Mouse (Mus musculus): ENCODE measurements around the gene Higd1c. TPM values are rescaled to one million over a fixed set of nuclear protein-coding genes. Genes with fewer than 3 reads are reported as not detected.
"Not testable (repeated sequence)": the region's sequence is repeated elsewhere in the genome, so short reads cannot be mapped to it uniquely, and the experiment has no call there.

Gene Higd1c
- polyA plus RNA-seq, 1 experiment from 2014 or later: not detected

DNA sequence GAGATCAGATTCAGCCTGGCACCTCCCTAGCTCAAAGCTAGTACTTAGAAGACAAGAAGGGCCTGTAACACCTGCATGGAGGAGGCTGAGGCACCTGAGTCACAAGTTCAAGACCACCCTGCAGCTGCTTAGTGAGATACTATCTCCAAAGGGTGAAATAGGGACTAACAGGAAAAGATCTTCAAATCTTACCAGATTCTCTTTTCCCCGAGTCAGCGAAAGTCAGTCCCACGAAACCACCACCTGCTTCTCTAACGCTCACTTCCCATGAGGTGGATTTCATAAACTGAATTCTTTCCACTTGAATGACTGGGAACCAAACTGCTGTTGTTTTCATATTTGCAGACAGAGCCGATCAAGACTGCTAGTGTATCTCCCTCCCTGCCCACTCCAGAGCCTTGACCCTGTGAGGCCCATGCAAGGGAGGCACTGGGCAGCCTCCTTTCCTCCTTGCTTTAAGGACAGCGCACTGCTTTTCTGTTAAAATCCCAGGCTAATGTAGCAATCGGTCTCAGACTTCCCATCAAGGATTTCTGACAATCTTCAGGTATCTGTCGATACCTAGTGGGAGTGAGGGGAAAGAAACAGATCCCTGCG is 53.6 kb downstream of the Higd1c start:
- H3K4me1 ChIP-seq (replicated peaks): peaks cover 34% of the 10 kb centered on the region
- no peak overlapping the region for H3K4me2 ChIP-seq (replicated peaks)
- H3K36me3 ChIP-seq: no peaks in the 10 kb centered on the region
- no peak for ATAC-seq
- no peaks in the 10 kb centered on the region for H3K27me3 ChIP-seq
- no peak overlapping the region for H3K9ac ChIP-seq (replicated peaks)
- no peak overlapping the region for H3K4me3 ChIP-seq (replicated peaks)
- WGBS: 87% methylated on average over 9 of the region's 9 CpGs
- H3K27ac ChIP-seq: no peak overlapping the region
- no peaks in the 10 kb centered on the region for H3K9me3 ChIP-seq

DNA sequence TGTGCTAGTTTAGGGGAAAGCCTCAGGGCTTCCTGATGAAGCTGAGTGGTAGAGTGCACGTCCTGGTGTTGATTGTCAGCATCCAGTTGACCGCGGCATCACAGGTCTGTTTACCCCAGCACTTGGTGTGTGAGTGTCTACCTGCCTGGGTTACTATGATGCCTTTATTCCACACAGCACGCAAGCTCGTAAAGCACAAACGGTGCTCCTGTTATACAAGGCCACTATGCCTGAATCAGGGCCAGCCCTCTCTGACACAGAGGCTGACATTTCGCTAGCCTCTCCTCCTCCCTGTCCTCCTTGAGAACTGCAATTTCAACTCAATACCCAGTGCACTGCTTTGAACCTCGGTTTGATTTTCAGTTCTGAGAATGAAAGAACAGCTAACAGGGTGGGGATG is 55.0 kb downstream of the Higd1c start:
- peaks cover 10% of the 10 kb centered on the region for H3K27me3 ChIP-seq
- 74% methylated on average over 8 of the region's 8 CpGs for WGBS
- no peaks in the 10 kb centered on the region for H3K36me3 ChIP-seq
- H3K4me3 ChIP-seq (replicated peaks): no peak overlapping the region; the same call in 1 of the 2 replicates
- ATAC-seq: no peak
- no peak overlapping the region for H3K27ac ChIP-seq
- peak overlapping the region; percentile 2; the same call in 1 of the 2 replicates for H3K4me2 ChIP-seq (replicated peaks)
- no peaks in the 10 kb centered on the region for H3K9me3 ChIP-seq
- H3K9ac ChIP-seq (replicated peaks): peak overlapping the region; percentile 28
- H3K4me1 ChIP-seq (replicated peaks): peaks cover 45% of the 10 kb centered on the region

DNA sequence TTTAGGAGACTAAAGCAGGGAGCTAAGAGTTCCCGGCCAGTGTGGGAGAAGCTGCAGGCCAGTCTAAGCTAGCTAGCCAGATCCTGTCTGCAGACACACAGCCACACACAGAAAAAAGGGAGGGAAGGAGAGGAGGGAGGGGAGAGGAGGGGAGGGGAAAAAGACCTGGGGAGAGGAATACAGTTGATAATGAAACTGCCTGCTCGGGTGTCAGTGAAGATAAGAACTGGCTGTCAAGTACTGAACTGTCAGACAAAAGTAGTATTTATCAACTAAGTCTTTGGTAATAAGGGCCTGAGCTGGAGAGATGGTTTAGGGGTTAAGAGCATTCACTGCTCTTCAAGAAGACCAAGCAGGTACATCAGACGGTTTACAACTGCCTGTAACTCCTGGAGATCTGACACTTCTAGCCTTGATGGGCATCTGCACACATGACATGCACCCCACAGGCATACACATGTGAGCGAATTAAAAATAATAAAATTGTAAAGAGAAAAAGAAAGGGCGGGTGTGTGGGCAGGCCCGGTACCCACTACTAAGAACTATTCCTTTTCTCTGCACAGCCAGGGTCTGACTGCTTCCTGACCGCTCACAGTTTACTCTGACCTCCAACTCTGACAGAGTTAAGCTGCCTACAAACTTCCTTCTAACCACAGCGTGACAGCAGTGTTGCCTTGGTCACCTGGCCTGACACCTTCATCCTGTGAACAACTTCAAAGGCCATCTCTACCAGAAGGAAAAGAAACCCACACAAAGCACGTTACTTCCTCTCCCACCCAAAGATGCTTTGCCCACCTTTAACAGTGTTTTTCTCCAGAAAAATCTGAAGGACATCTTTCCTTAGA is 55.8 kb downstream of the Higd1c start:
- Histone ChIP-seq H3K27me3 (peaks cover 18% of the 10 kb centered on the region), H3K4me3 (replicated peaks) (no peak overlapping the region), H3K27ac (no peak overlapping the region), H3K9ac (replicated peaks) (peak overlapping the region; percentile 28; the same call in 1 of the 2 replicates), H3K36me3 (no peaks in the 10 kb centered on the region), H3K4me2 (replicated peaks) (peak overlapping the region; percentile 6; the same call in 1 of the 2 replicates), H3K9me3 (no peaks in the 10 kb centered on the region), H3K4me1 (replicated peaks) (peaks cover 48% of the 10 kb centered on the region)
- 70% methylated on average over 9 of the region's 9 CpGs for WGBS
- ATAC-seq: no peak

DNA sequence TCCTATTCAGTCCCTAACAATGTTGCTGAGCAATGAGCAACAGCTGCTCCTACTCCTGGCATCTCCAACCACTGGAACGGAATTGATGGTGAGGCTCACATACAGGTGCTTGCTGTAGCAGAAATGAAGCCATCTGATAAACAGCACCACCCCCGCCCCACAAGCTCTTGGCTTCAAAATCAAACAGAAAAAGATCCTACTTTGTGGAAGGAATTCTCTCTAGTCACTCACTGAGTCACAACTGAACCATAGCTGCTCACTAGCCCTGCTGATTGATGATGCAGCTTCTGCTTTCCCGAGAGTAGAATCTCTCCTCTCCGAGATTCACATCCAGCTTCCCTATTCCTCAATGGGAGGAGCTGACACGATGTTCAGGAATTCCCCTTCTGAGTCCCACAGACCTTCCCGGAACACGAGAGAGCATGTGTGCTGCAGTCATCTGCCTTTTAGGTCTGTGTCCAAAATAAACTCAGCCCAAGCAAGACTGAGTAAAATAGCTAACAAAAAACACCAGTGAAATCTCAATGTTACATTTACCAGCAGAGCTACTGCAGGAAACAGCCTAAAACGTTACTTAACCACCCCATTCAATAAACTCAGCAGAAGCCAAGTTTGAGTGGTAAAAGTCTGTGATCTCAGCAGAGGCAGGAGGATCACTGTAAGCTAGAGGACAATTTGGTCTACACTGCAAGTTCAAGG is 56.9 kb downstream of the Higd1c start:
- H3K4me2 ChIP-seq (replicated peaks): peak overlapping the region; percentile 68
- H3K9ac ChIP-seq (replicated peaks): peak overlapping the region; percentile 94; the same call in 1 of the 2 replicates
- peaks cover 29% of the 10 kb centered on the region for H3K27me3 ChIP-seq
- H3K27ac ChIP-seq: peak overlapping the region; percentile 41; the same call in 1 of the 2 replicates
- ATAC-seq: no peak
- H3K4me1 ChIP-seq (replicated peaks): peaks cover 48% of the 10 kb centered on the region
- H3K36me3 ChIP-seq: no peaks in the 10 kb centered on the region
- peak overlapping the region; percentile 96 for H3K4me3 ChIP-seq (replicated peaks)
- WGBS: 53% methylated on average over 8 of the region's 8 CpGs
- no peaks in the 10 kb centered on the region for H3K9me3 ChIP-seq

DNA sequence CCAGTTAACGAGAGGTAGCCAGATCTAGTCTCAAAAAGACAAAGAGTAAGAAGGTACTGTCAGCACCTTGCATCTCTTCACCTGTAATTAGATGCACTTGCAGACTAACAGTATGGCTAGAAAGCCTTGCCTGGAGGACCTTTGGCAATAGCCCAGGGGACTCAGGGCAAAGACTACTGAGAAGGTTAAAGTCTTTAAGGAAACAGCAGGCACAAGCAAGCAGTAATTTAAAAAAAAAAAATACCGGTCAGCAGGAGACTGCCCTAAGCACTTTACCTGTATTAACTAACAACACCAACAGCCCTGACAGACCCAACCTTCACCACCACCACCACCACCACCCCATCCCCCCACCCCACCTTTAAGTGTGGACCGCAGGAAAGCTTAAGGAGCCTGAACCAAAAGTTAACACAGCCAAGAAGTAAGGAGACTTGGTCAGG is 57.4 kb downstream of the Higd1c start, which contains the start of gene Gm5475:
Gm5475 (plus strand) TSS at position 390 of the 440 bp plus-strand sequence.
- not testable (repeated sequence) for H3K9me3 ChIP-seq, ATAC-seq, H3K36me3 ChIP-seq
- H3K4me1 ChIP-seq (replicated peaks): peaks cover 48% of the 10 kb centered on the region
- WGBS: 29% methylated on average over 3 of the region's 3 CpGs
- H3K27ac ChIP-seq: peak within 1 kb of the TSS; percentile 41
- peak within 1 kb of the TSS; percentile 68 for H3K4me2 ChIP-seq (replicated peaks)
- peak within 1 kb of the TSS; percentile 94 for H3K9ac ChIP-seq (replicated peaks)
- H3K4me3 ChIP-seq (replicated peaks): peak within 1 kb of the TSS; percentile 96
- peaks cover 30% of the 10 kb centered on the region for H3K27me3 ChIP-seq

DNA sequence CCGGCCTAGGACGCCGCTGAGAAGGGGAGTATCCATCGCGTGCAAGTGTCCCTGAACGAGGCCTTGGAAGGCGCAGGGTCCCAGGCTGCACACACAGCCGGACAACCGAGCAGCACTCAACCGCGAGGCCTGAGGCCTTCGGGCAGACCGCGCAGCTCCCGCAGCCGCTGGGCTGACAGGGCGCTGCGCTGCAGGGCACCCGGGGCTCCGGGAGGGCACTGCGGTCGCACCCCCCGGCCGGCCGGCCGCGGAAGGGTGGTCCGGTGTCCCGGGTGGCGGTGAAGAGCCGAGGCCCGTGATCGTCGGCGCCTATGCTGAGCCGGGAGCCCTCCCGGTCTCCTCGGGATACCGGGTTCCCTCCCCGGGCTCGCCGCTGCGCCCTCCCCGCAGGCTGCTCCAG is 58.1 kb downstream of the Higd1c start:
- Histone ChIP-seq H3K27ac (peak overlapping the region; percentile 39; the same call in 1 of the 2 replicates), H3K27me3 (peaks cover 30% of the 10 kb centered on the region), H3K9ac (replicated peaks) (peak overlapping the region; percentile 94), H3K4me2 (replicated peaks) (peak overlapping the region; percentile 68), H3K4me3 (replicated peaks) (peak overlapping the region; percentile 96), H3K9me3 (no peaks in the 10 kb centered on the region), H3K36me3 (no peaks in the 10 kb centered on the region), H3K4me1 (replicated peaks) (peaks cover 48% of the 10 kb centered on the region)
- under 1% methylated on average over 38 of the region's 44 CpGs for WGBS
- peak; percentile 78 for ATAC-seq

DNA sequence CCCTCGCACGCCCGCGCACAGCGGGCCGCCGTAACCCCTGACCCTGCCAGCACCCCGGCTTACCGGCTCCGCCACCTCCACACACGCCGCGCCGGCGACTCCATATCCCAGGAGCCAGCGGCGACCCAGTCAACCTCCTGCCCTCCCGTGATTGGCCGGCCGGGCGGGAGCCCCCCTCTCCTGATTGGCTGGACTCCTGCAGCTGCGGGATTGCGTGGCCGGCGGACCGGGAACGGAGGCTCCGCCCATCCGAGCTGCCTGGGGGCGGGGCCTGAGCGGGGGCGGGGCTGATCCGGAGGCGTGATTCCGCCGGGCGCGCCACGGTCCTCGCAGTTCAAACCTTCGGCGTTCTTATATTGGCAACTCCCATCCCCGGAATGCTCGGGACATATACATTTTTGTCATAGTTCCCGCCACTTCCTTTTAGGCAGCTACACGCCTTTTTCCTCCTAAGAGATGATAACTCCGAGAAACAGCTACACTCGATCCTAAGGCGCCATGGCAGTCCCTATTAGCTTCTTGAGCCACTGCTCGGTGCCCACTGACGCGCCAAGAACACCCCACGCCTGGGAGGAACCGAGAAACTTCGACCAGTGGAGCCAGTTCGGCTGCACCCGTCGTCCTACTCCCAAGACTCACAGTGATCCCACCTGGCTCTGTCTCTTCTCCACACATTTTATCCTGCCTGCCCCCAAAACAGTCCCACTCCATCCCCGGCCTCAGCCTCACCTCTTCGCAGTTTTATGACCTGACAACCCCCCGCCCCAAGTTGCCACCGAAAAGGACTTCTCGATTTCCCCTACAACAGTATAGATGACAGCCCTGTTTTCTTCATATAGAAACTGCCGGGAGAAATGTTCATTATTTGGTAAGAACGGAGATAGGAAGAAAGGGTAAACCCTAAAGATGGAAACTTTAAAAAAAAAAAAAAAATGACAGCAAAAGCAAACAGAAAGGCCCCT is 58.8 kb downstream of the Higd1c start:
- H3K9me3 ChIP-seq: no peaks in the 10 kb centered on the region
- 1% methylated on average over 60 of the region's 65 CpGs for WGBS
- H3K36me3 ChIP-seq: no peaks in the 10 kb centered on the region
- H3K4me2 ChIP-seq (replicated peaks): peak overlapping the region; percentile 68
- peaks cover 30% of the 10 kb centered on the region for H3K27me3 ChIP-seq
- H3K9ac ChIP-seq (replicated peaks): peak overlapping the region; percentile 94
- 0 out of 2 replicates have a peak overlapping the region, but pooled peaks have one; percentile 39 for H3K27ac ChIP-seq
- ATAC-seq: peak; percentile 98
- H3K4me3 ChIP-seq (replicated peaks): peak overlapping the region; percentile 96
- H3K4me1 ChIP-seq (replicated peaks): peaks cover 48% of the 10 kb centered on the region

DNA sequence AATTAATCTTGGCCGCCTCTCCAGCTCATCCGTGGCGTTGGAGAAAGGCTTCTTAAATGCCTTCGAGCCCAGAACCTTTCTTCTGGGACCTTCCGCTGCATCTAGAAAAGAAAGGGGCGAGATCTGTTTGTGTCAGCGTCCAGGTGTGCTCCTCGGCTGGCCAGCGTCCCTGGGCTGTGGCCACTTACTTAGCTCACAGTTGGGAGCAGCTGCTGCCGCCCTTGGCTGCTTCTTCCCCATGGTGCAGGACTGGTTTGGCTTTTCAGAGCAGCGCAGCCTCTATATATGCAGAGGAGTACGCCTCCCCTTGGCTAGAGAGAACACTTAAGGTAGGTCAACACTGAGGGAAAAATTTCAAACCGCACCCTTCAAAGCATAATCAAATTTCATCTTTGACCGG is 59.6 kb downstream of the Higd1c start:
- Histone ChIP-seq H3K4me1 (replicated peaks) (peaks cover 47% of the 10 kb centered on the region), H3K27ac (no peak overlapping the region), H3K27me3 (peaks cover 30% of the 10 kb centered on the region), H3K9me3 (no peaks in the 10 kb centered on the region), H3K36me3 (no peaks in the 10 kb centered on the region), H3K9ac (replicated peaks) (peak overlapping the region; percentile 8; the same call in 1 of the 2 replicates), H3K4me2 (replicated peaks) (peak overlapping the region; percentile 68), H3K4me3 (replicated peaks) (peak overlapping the region; percentile 96)
- no peak for ATAC-seq
- 4% methylated on average over 14 of the region's 14 CpGs for WGBS

DNA sequence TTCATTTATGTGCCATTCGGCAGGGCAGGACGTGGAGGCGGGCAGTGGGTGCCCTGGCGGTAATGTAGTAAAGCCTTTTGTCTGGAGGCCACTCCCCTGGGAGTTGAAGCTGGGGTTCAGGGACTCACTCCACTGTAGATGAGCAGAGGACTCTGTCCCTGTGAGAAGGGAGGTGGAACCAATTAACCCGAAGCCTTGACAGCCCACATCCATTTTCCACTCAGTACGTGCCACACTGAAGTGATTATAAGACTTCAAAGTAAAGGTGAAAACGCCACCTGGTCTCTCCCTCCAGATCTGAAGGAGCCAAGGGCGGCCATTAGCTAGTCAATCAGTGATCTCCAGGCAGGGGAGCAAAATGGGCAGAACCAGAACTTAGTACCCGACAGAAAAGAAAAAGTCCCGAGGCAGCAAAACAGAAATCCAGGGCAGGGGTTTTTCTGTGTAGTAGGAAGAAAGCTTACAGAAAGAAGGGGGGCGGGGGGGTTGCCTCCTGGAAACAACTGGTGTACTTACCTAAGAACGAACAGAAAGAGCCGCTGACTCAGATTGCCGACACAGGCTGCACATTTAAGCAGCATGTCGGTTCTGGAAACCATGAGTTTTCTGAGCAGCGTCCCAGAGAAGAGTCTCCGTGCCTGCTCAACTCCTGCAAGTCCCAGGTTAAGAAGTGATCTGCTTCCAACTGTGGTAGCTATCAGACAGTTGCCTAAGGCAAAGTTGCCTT is 60.2 kb downstream of the Higd1c start, which contains the start of gene Slc11a2:
Slc11a2 (minus strand) TSS at position 677 of the 727 bp plus-strand sequence.
- H3K9ac ChIP-seq (replicated peaks): peak within 1 kb of the TSS; percentile 8; the same call in 1 of the 2 replicates
- WGBS: 33% methylated on average over 17 of the region's 17 CpGs
- ATAC-seq: no peak

DNA sequence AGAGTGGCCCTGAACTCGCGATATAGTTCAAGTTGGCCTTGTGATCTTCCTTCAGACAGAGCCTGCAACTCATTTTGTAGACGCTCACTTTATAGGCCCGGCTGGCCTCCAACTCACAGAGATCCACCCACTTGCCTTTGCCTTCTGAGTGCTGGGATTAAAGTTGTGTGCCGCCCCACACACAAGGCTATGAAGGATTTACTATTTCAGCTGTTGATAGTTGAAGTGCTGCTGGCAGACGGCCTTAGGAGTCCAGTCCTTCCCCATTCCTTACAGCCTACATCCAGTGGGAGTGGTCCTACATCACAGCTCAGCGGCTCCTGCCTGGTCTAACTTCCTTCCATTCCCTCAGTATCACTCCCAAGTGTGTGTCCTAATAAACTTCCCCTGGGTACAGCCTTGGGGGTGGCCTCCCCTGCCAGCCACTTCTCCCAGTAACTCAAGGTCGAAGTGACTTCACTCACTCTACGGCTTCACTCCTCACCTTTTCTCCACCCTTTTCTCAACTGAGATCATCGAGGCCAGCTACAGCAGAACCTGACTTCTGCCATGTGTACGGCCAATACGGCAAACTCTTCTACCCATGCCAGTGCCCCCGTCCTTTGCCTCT is 64.1 kb downstream of the Higd1c start:
- Histone ChIP-seq H3K4me3 (replicated peaks) (no peak overlapping the region), H3K9ac (replicated peaks) (no peak overlapping the region), H3K27me3 (peaks cover 29% of the 10 kb centered on the region), H3K9me3 (no peaks in the 10 kb centered on the region), H3K4me2 (replicated peaks) (no peak overlapping the region), H3K36me3 (no peaks in the 10 kb centered on the region), H3K27ac (no peak overlapping the region), H3K4me1 (replicated peaks) (peaks cover 12% of the 10 kb centered on the region)
- ATAC-seq: no peak
- WGBS: 83% methylated on average over 13 of the region's 13 CpGs

More for the DNA sequence above, 60.2 kb downstream of the Higd1c start, which contains the start of gene Slc11a2:
- H3K4me2 ChIP-seq (replicated peaks): peak within 1 kb of the TSS; percentile 68
- H3K27me3 ChIP-seq: peaks cover 30% of the 10 kb centered on the region
- H3K9me3 ChIP-seq: no peaks in the 10 kb centered on the region
- H3K4me1 ChIP-seq (replicated peaks): peaks cover 40% of the 10 kb centered on the region
- H3K36me3 ChIP-seq: no peaks in the 10 kb centered on the region
- H3K27ac ChIP-seq: no peak within 1 kb of the TSS
- peak within 1 kb of the TSS; percentile 96 for H3K4me3 ChIP-seq (replicated peaks)
